Mouse (Mus musculus): ENCODE results near the gene Nfkbia.

Gene Nfkbia

GRCm38 (mm10) chr12:55440416-55440815 is 52.0 kb downstream of the Nfkbia start:
- DNase-seq: no peak

Measured in thymus, postnatal 4 days (tissue).